Mouse (Mus musculus): ENCODE measurements around the gene Kat6b.
"Not testable (repeated sequence)": the region's sequence is repeated elsewhere in the genome, so short reads cannot be mapped to it uniquely, and the experiment has no call there.

- TF ChIP-seq CTCF (conservative IDR thresholded peaks at IDR 0.05 in 1 of 2, IDR thresholded peaks at IDR 0.05 in 1 of 2; ENCODE audit: low read depth in 2 of 2, low read length in 2 of 2); JUN (IDR thresholded peaks at IDR 0.05; ENCODE audit: insufficient read depth, low read depth, low read length); BHLHE40 (IDR thresholded peaks at IDR 0.05; ENCODE audit: low read depth, low read length); POLR2A (IDR thresholded peaks at IDR 0.05; ENCODE audit: low read depth, low read length); E2F4 (IDR thresholded peaks at IDR 0.05; ENCODE audit: insufficient replicate concordance, low read depth, low read length); TCF12 (IDR thresholded peaks at IDR 0.05; ENCODE audit: low read depth, low read length); MXI1 (IDR thresholded peaks at IDR 0.05; ENCODE audit: low read depth, low read length); NELFE (IDR thresholded peaks at IDR 0.05; ENCODE audit: low read depth, low read length); PAX5 (IDR thresholded peaks at IDR 0.05; ENCODE audit: low read length); ZC3H11A (IDR thresholded peaks at IDR 0.05; ENCODE audit: low read depth, low read length); ELF1 (IDR thresholded peaks at IDR 0.05; ENCODE audit: low read depth, low read length): not testable (repeated sequence)
Measured at GRCm38 (mm10) chr14:21670422-21671006, 189.3 kb downstream of the Kat6b start.

Data from CH12.LX (cell line).